9 mouse cellular contexts compared by ENCODE assay signal in the genomic region with DNA sequence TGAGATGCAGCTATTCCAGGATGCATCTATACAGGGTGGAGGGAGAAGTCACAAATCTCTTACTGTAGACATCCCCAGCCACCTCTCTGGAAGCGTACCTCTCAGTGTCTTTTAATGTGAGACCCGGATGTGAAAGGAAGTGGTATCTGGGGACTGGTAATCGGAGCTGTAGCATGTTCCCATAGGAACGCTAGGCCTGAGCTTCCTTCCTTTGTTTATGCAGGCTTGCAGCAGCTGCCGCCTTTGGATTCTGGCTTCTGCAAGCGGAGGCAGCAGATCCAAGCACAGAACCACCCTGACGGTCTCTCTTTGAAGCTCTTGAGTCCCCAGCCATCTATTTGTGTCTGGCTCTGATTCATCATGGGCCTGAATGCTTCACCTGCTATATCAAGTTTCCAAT.
DNase-seq lines count a peak whose midpoint lies in the region; ATAC-seq lines count a peak whose summit lies in the region.
"Had no signal": no experiment of that assay in that cellular context is flagged by ENCODE, and none has a peak within 500 bp of the region (broad histone marks: within the 10 kb centered on the region; RNA-seq: fewer than 3 reads in every experiment).

No protein-coding gene starts in this region.

- H3K9ac ChIP-seq in heart, embryonic 14.5 days (ENCODE audit: low read length): no peak overlapping the region
- H3K9ac ChIP-seq in neural tube, embryonic 11.5 days (ENCODE audit: low read length): no peak overlapping the region

- H3K27ac ChIP-seq in heart, embryonic 14.5 days (replicated peaks in 1 of 2; ENCODE audit: control insufficient read depth in 1 of 2, insufficient read depth in 1 of 2, low read depth in 2 of 2, low read length in 2 of 2): peak overlapping the region; percentile 16 to 64; a peak in 2 of 4 replicates
- H3K27ac ChIP-seq in neural tube, embryonic 11.5 days (ENCODE audit: low read depth, low read length): no peak overlapping the region

- peak; percentile 44 to 58 for DNase-seq in left cerebral cortex, adult 18-20 months (ENCODE audit: low spot score in 2 of 2)
- no peak for DNase-seq in left cerebral cortex, adult 11 months (ENCODE audit: low spot score)
- peak; percentile 54 to 59 for DNase-seq in left cerebral cortex, postnatal 36 days (ENCODE audit: low spot score in 2 of 2)
- DNase-seq in neural tube, embryonic 11.5 days (ENCODE audit: low spot score): peak; percentile 40
- DNase-seq in gastrocnemius, postnatal 14 days: no peak
- no peak for DNase-seq in urinary bladder, adult 2 months (ENCODE audit: low spot score)

- H3K4me1 ChIP-seq in heart, embryonic 14.5 days (ENCODE audit: control insufficient read depth in 2 of 2, insufficient read depth in 2 of 2, low read length in 2 of 2): peaks cover 5% of the 10 kb centered on the region in 2 experiments
- H3K4me1 ChIP-seq in neural tube, embryonic 11.5 days (ENCODE audit: control insufficient read depth, insufficient read depth, low read length): no peaks in the 10 kb centered on the region; the same call in 1 of the 2 replicates

- no peak overlapping the region for H3K4me3 ChIP-seq in heart, embryonic 14.5 days (ENCODE audit: control insufficient read depth in 1 of 2, insufficient read depth in 1 of 2, low read depth in 1 of 2, low read length in 2 of 2)
- H3K4me3 ChIP-seq in neural tube, embryonic 11.5 days (ENCODE audit: low read depth, low read length): no peak overlapping the region
- H3K4me3 ChIP-seq: erythroblast, embryonic 14.5 days had no signal

- intact Hi-C loops in left cerebral cortex, postnatal 36 days (cut with DNase I): no loop called here
- intact Hi-C loops in gastrocnemius, postnatal 14 days (cut with DNase I; ENCODE audit: low total_unique reads): no loop called here

- H3K4me2 ChIP-seq in heart, embryonic 14.5 days (ENCODE audit: low read length): no peak overlapping the region
- H3K4me2 ChIP-seq in neural tube, embryonic 11.5 days (ENCODE audit: low read depth): no peak overlapping the region

- H3K27me3 ChIP-seq in heart, embryonic 14.5 days (ENCODE audit: control insufficient read depth, insufficient read depth, low read length): no peaks in the 10 kb centered on the region
- no peaks in the 10 kb centered on the region for H3K27me3 ChIP-seq in neural tube, embryonic 11.5 days (ENCODE audit: control insufficient read depth, insufficient read depth, low read length)

- no peaks in the 10 kb centered on the region for H3K9me3 ChIP-seq in heart, embryonic 14.5 days (ENCODE audit: control insufficient read depth, low read length)
- no peaks in the 10 kb centered on the region for H3K9me3 ChIP-seq in neural tube, embryonic 11.5 days (ENCODE audit: control insufficient read depth, low read length)

- H3K36me3 ChIP-seq in heart, embryonic 14.5 days (ENCODE audit: control insufficient read depth, insufficient read depth, low read length): peaks cover 23% of the 10 kb centered on the region
- no peaks in the 10 kb centered on the region for H3K36me3 ChIP-seq in neural tube, embryonic 11.5 days (ENCODE audit: control insufficient read depth, insufficient read depth, low read length)

- WGBS in heart, embryonic 14.5 days: 56% methylated on average over 7 of the region's 7 CpGs
- whole genome bisulfite sequencing in neural tube, embryonic 11.5 days: 36% methylated on average over 7 of the region's 7 CpGs

- peak; percentile 66; the same call in 1 of the 2 replicates for ATAC-seq in heart, embryonic 14.5 days (ENCODE audit: insufficient number of reproducible peaks, insufficient read depth, low FRiP score, low read depth)
- ATAC-seq in neural tube, embryonic 11.5 days (ENCODE audit: insufficient read depth, low FRiP score, low TSS enrichment): peak; percentile 61
- ATAC-seq in erythroblast, adult 5-6 weeks (replicated peaks; ENCODE audit: low FRiP score, poor library complexity, severe bottlenecking): no peak

Comparison
In these comparisons a context has a peak if more than half of its experiments do, and no peak if none do; other contexts are left out.
1. DNase-seq: peak in left cerebral cortex, adult 18-20 months (2 of 2), left cerebral cortex, postnatal 36 days (2 of 2) and neural tube, embryonic 11.5 days (single experiment); none in left cerebral cortex, adult 11 months (single experiment), gastrocnemius, postnatal 14 days (single experiment) and urinary bladder, adult 2 months (single experiment).